Mouse (Mus musculus): ENCODE measurements around the gene Ugt2b35.

DNA sequence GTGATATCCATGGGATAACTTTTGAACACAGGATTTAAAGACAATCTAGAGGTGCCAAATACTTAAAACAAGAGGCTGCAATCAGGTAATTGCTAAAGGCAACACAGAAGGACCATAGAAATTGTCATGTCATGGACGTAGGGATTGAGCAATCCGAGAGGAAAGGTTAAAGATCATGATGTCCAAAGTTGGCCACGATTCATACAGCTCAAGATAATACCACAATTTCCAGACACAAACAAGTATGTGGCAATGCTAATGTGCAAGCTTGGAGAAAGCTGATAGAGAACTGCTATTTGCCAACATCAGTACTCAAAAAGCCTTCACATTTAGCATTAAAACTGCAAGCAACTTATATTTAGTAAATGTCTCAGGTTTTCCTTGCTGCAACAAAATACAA, 26.7 kb downstream of the Ugt2b35 start:
- TF ChIP-seq MAX (IDR thresholded peaks at IDR 0.05; ENCODE audit: low read depth) (no peak), POLR2A (IDR thresholded peaks at IDR 0.05; ENCODE audit: insufficient read length, low read depth) (no peak), POLR2AphosphoS2 (IDR thresholded peaks at IDR 0.05; ENCODE audit: insufficient read length, low read depth) (no peak)

Measured in myocyte (in vitro differentiated cells).